Mouse (Mus musculus) kidney, embryonic 14.5 days (tissue): ENCODE results near the gene Alpi. TPM values are rescaled to one million over a fixed set of nuclear protein-coding genes. Genes with fewer than 3 reads are reported as not detected.
A peak's percentile ranks its signal among the peaks of the same experiment; 100 is the strongest.

ENCODE experiments used
- ATAC-seq: fragments of 200-750 bp; cut with Nextera tagmentation; 2 replicates; pipeline ENCODE4 v1.8.0; 2017; ENCODE audit warnings: moderate number of reproducible peaks, mild to moderate bottlenecking, moderate TSS enrichment, moderate library complexity; ENCODE audit not compliant: low FRiP score, low TSS enrichment
- H3K27ac ChIP-seq: fragments of 300-500 bp; sonication (generic); 2 replicates; pipeline ENCODE4 v1.5.1; 2014; ENCODE audit warnings: low read depth, mild to moderate bottlenecking, low read length, moderate library complexity, mixed read lengths
- H3K27me3 ChIP-seq: fragments of 300-500 bp; sonication (generic); 2 replicates; pipeline ENCODE4 v1.6.1; 2014; ENCODE audit warnings: mild to moderate bottlenecking, low read length; ENCODE audit not compliant: control insufficient read depth, insufficient read depth
- H3K36me3 ChIP-seq: fragments of 300-500 bp; sonication (generic); 2 replicates; pipeline ENCODE4 v1.6.1; 2014; ENCODE audit warnings: low read length, mixed read lengths; ENCODE audit not compliant: control insufficient read depth, insufficient read depth
- H3K4me1 ChIP-seq: fragments of 300-500 bp; sonication (generic); 2 replicates; pipeline ENCODE4 v1.6.1; 2014; ENCODE audit warnings: low read length, mixed read lengths; ENCODE audit not compliant: control insufficient read depth, insufficient read depth
- H3K4me2 ChIP-seq: fragments of 300-500 bp; sonication (generic); replicated peaks from 2 replicates; pipeline ENCODE4 v1.6.1; 2014; ENCODE audit warnings: low read depth, mild to moderate bottlenecking, low read length
- H3K4me3 ChIP-seq: fragments of 300-500 bp; sonication (generic); 2 replicates; pipeline ENCODE4 v1.5.1; 2014; ENCODE audit warnings: mild to moderate bottlenecking, low read length
- H3K9ac ChIP-seq: fragments of 300-500 bp; sonication (generic); 2 replicates; pipeline ENCODE4 v1.6.1; 2014; ENCODE audit warnings: low read depth, mild to moderate bottlenecking, low read length, moderate library complexity
- H3K9me3 ChIP-seq: fragments of 300-500 bp; sonication (generic); 2 replicates; pipeline ENCODE4 v1.6.1; 2016; ENCODE audit warnings: low read length; ENCODE audit not compliant: control insufficient read depth
- WGBS: fragments of 180-500 bp; shearing (Covaris S2); extraction: QIAGEN DNeasy Blood & Tissue Kit; methylation state at CpG from one replicate; pipeline ENCODE4 v1.1.7; 2014; 5-methylcytosine and 5-hydroxymethylcytosine counted together
- polyA plus RNA-seq: library from polyadenylated mRNA; unstranded; fragments of >200 nt; fragmentation: Nextera tagmentation; extraction: Ambion mirVana; gene quantifications from 2 replicates; pipeline ENCODE4 v1.2.1, GENCODE M21; 2014

The Alpi gene
- polyA plus RNA-seq, 1 experiment from 2014 or later: not detected

- H3K4me2 ChIP-seq: no peak overlapping the region
- H3K36me3 ChIP-seq: no peaks in the 10 kb centered on the region
- H3K4me3 ChIP-seq: no peak overlapping the region
- no peak overlapping the region for H3K9ac ChIP-seq
- no peak for ATAC-seq
- no peaks in the 10 kb centered on the region for H3K27me3 ChIP-seq
- no peaks in the 10 kb centered on the region for H3K9me3 ChIP-seq
- 75% methylated on average over 17 of the region's 17 CpGs for WGBS
- H3K4me1 ChIP-seq: no peaks in the 10 kb centered on the region
- H3K27ac ChIP-seq: no peak overlapping the region
Measured at GRCm38 (mm10) chr1:87086964-87087363, 14.4 kb downstream of the Alpi start.

- no peak for ATAC-seq
- Histone ChIP-seq H3K9me3 (no peaks in the 10 kb centered on the region), H3K4me2 (no peak overlapping the region)
Measured at GRCm38 (mm10) chr1:87086196-87086595, 15.2 kb downstream of the Alpi start.

GRCm38 (mm10) chr1:87073776-87074175, 27.6 kb downstream of the Alpi start:
- no peak overlapping the region for H3K9ac ChIP-seq
- no peak overlapping the region for H3K27ac ChIP-seq
- H3K4me1 ChIP-seq: no peaks in the 10 kb centered on the region
- no peaks in the 10 kb centered on the region for H3K27me3 ChIP-seq
- no peak for ATAC-seq
- no peaks in the 10 kb centered on the region for H3K36me3 ChIP-seq
- H3K4me3 ChIP-seq: no peak overlapping the region
- WGBS: 89% methylated on average over 8 of the region's 8 CpGs
- H3K9me3 ChIP-seq: no peaks in the 10 kb centered on the region
- no peak overlapping the region for H3K4me2 ChIP-seq

More at GRCm38 (mm10) chr1:87086196-87086595, 15.2 kb downstream of the Alpi start:
- Histone ChIP-seq H3K9ac (no peak overlapping the region), H3K4me1 (no peaks in the 10 kb centered on the region), H3K4me3 (no peak overlapping the region), H3K27me3 (no peaks in the 10 kb centered on the region), H3K27ac (no peak overlapping the region), H3K36me3 (no peaks in the 10 kb centered on the region)
- WGBS: 70% methylated on average over 4 of the region's 4 CpGs

GRCm38 (mm10) chr1:87070720-87071119, 30.7 kb downstream of the Alpi start:
- no peaks in the 10 kb centered on the region for H3K27me3 ChIP-seq
- no peak overlapping the region for H3K9ac ChIP-seq
- no peaks in the 10 kb centered on the region for H3K36me3 ChIP-seq
- no peak overlapping the region for H3K4me2 ChIP-seq
- 55% methylated on average over 16 of the region's 16 CpGs for WGBS
- H3K9me3 ChIP-seq: no peaks in the 10 kb centered on the region
- H3K27ac ChIP-seq: no peak overlapping the region
- H3K4me3 ChIP-seq: no peak overlapping the region
- 0 out of 2 replicates have a peak, but pooled peaks have one; percentile 18 for ATAC-seq
- H3K4me1 ChIP-seq: no peaks in the 10 kb centered on the region

GRCm38 (mm10) chr1:87060913-87061312, 40.5 kb downstream of the Alpi start:
- H3K4me2 ChIP-seq: no peak overlapping the region

GRCm38 (mm10) chr1:87059042-87059665, 42.3 kb downstream of the Alpi start:
- Histone ChIP-seq H3K4me2 (no peak overlapping the region), H3K9ac (no peak overlapping the region), H3K27ac (no peak overlapping the region), H3K27me3 (no peaks in the 10 kb centered on the region), H3K4me3 (no peak overlapping the region), H3K9me3 (no peaks in the 10 kb centered on the region), H3K36me3 (no peaks in the 10 kb centered on the region), H3K4me1 (no peaks in the 10 kb centered on the region)
- 82% methylated on average over 8 of the region's 8 CpGs for WGBS
- ATAC-seq: no peak

More at GRCm38 (mm10) chr1:87060913-87061312, 40.5 kb downstream of the Alpi start:
- Histone ChIP-seq H3K27me3 (no peaks in the 10 kb centered on the region), H3K4me1 (no peaks in the 10 kb centered on the region), H3K36me3 (no peaks in the 10 kb centered on the region), H3K4me3 (no peak overlapping the region), H3K9me3 (no peaks in the 10 kb centered on the region), H3K9ac (no peak overlapping the region), H3K27ac (no peak overlapping the region)
- ATAC-seq: no peak

- no peak overlapping the region for H3K9ac ChIP-seq
- H3K9me3 ChIP-seq: no peaks in the 10 kb centered on the region
- H3K27ac ChIP-seq: no peak overlapping the region
- no peaks in the 10 kb centered on the region for H3K36me3 ChIP-seq
- H3K4me1 ChIP-seq: no peaks in the 10 kb centered on the region
- no peaks in the 10 kb centered on the region for H3K27me3 ChIP-seq
- no peak for ATAC-seq
- H3K4me3 ChIP-seq: no peak overlapping the region
- H3K4me2 ChIP-seq: no peak overlapping the region
- 80% methylated on average over 4 of the region's 4 CpGs for WGBS
Measured at GRCm38 (mm10) chr1:87057075-87057474, 44.3 kb downstream of the Alpi start.

GRCm38 (mm10) chr1:87051369-87051768, 50.0 kb downstream of the Alpi start:
- no peak for ATAC-seq

GRCm38 (mm10) chr1:87050700-87051099, 50.7 kb downstream of the Alpi start:
- H3K4me3 ChIP-seq: no peak overlapping the region
- ATAC-seq: no peak
- no peak overlapping the region for H3K27ac ChIP-seq
- no peak overlapping the region for H3K4me2 ChIP-seq
- no peaks in the 10 kb centered on the region for H3K9me3 ChIP-seq
- H3K4me1 ChIP-seq: no peaks in the 10 kb centered on the region
- 78% methylated on average over 1 of the region's 1 CpGs for WGBS
- H3K36me3 ChIP-seq: no peaks in the 10 kb centered on the region
- H3K9ac ChIP-seq: no peak overlapping the region
- H3K27me3 ChIP-seq: no peaks in the 10 kb centered on the region

More at GRCm38 (mm10) chr1:87051369-87051768, 50.0 kb downstream of the Alpi start:
- H3K9ac ChIP-seq: no peak overlapping the region
- H3K4me1 ChIP-seq: no peaks in the 10 kb centered on the region
- H3K9me3 ChIP-seq: no peaks in the 10 kb centered on the region
- H3K4me2 ChIP-seq: no peak overlapping the region
- no peak overlapping the region for H3K4me3 ChIP-seq
- no peak overlapping the region for H3K27ac ChIP-seq
- no peaks in the 10 kb centered on the region for H3K27me3 ChIP-seq
- WGBS: 78% methylated on average over 4 of the region's 4 CpGs
- no peaks in the 10 kb centered on the region for H3K36me3 ChIP-seq
